Mouse (Mus musculus) heart, adult 8-10 months (tissue): ENCODE data around the gene Mogs. TPM values are rescaled to one million over a fixed set of nuclear protein-coding genes. Genes with fewer than 3 reads are reported as not detected.
A peak's percentile ranks its signal among the peaks of the same experiment; 100 is the strongest.

Experiments used
- DNase-seq: peaks from one replicate; pipeline ENCODE4 v3.0.0; 2022; ENCODE audit warnings: low spot score
- total RNA-seq, 4 experiments: library from RNA; stranded (reverse); gene quantifications; 2 replicates each; pipeline ENCODE4 v1.2.4; 2022

The Mogs gene
- total RNA-seq, 4 experiments from 2014 or later = 6.0 to 10.3 (median 8.0) TPM

- DNase-seq = no peak
Observed at GRCm38 (mm10) chr6:83095968-83096367, 19.3 kb upstream of the Mogs start.

GRCm38 (mm10) chr6:83098411-83098810 lies 16.9 kb upstream of the Mogs start:
- no peak for DNase-seq

- DNase-seq = peak; percentile 92
Observed at GRCm38 (mm10) chr6:83101316-83101687, 14.0 kb upstream of the Mogs start, which contains the start of the genes Ccdc142 and Gm42688. Ccdc142 (plus strand) TSS chr6:83101601. Gm42688 (plus strand) TSS chr6:83101617.

- peak; percentile 37 for DNase-seq
Observed at GRCm38 (mm10) chr6:83101688-83102556, 13.4 kb upstream of the Mogs start.

GRCm38 (mm10) chr6:83103130-83103650 lies 12.1 kb upstream of the Mogs start:
- no peak for DNase-seq

- DNase-seq = no peak
Observed at GRCm38 (mm10) chr6:83104158-83104557, 11.1 kb upstream of the Mogs start.

- DNase-seq = peak; percentile 53
Observed at GRCm38 (mm10) chr6:83107566-83108400, 7.5 kb upstream of the Mogs start.

GRCm38 (mm10) chr6:83108762-83109668 lies 6.3 kb upstream of the Mogs start, which contains the start of gene Mrpl53:
Mrpl53 (plus strand) TSS chr6:83109040.
- peak; percentile 78 for DNase-seq

GRCm38 (mm10) chr6:83111510-83112136 lies 3.7 kb upstream of the Mogs start:
- no peak for DNase-seq

GRCm38 (mm10) chr6:83115682-83116372 lies 531 bp downstream of the Mogs start:
- DNase-seq = no peak

GRCm38 (mm10) chr6:83116373-83117164 lies 1.3 kb downstream of the Mogs start:
- DNase-seq = no peak

- no peak for DNase-seq
Observed at GRCm38 (mm10) chr6:83117165-83117438, 1.8 kb downstream of the Mogs start.

GRCm38 (mm10) chr6:83117616-83118015 lies 2.3 kb downstream of the Mogs start:
- DNase-seq = no peak

GRCm38 (mm10) chr6:83118369-83118768 lies 3.1 kb downstream of the Mogs start:
- no peak for DNase-seq

- no peak for DNase-seq
Observed at GRCm38 (mm10) chr6:83118825-83119733, 3.8 kb downstream of the Mogs start.

- no peak for DNase-seq
Observed at GRCm38 (mm10) chr6:83119734-83120051, 4.4 kb downstream of the Mogs start.

GRCm38 (mm10) chr6:83120930-83121862 lies 5.9 kb downstream of the Mogs start, which contains the start of gene Wbp1:
Wbp1 (minus strand) TSS chr6:83121559.
- peak; percentile 99 for DNase-seq
